Mouse (Mus musculus) myocyte (in vitro differentiated cells): ENCODE measurements around the gene Llgl1. TPM values are rescaled to one million over a fixed set of nuclear protein-coding genes. Genes with fewer than 3 reads are reported as not detected.

Experiments used
- H3K27me3 ChIP-seq: one replicate; pipeline ENCODE4 v1.6.1; 2011; ENCODE audit not compliant: control insufficient read depth, insufficient read depth, insufficient read length
- H3K36me3 ChIP-seq: one replicate; pipeline ENCODE4 v1.6.1; 2011; ENCODE audit not compliant: control insufficient read depth, insufficient read depth
- H3K4me2 ChIP-seq: one replicate; pipeline ENCODE4 v1.6.1; 2011; ENCODE audit warnings: low read depth, control low read depth
- H3K4me3 ChIP-seq: one replicate; pipeline ENCODE4 v1.5.1; 2011; ENCODE audit warnings: mild to moderate bottlenecking, control low read depth, moderate library complexity
- H3K79me2 ChIP-seq: one replicate; pipeline ENCODE4 v1.6.1; 2011; ENCODE audit not compliant: control insufficient read depth, insufficient read depth
- H3ac ChIP-seq: one replicate; pipeline ENCODE4 v1.6.1; 2011; ENCODE audit not compliant: control insufficient read depth, insufficient read length
- CEBPB ChIP-seq: IDR thresholded peaks from 2 replicates; pipeline ENCODE4 v1.6.1; 2011; ENCODE audit warnings: mild to moderate bottlenecking, moderate library complexity; ENCODE audit not compliant: poor library complexity, insufficient read depth, severe bottlenecking
- E2F4 ChIP-seq: IDR thresholded peaks from one replicate; pipeline ENCODE4 v1.6.1; 2011; ENCODE audit warnings: mild to moderate bottlenecking, control low read depth, moderate library complexity; ENCODE audit not compliant: insufficient read depth
- MAX ChIP-seq: IDR thresholded peaks from one replicate; pipeline ENCODE4 v1.6.1; 2011; ENCODE audit warnings: low read depth, mild to moderate bottlenecking, control low read depth
- MYOD1 ChIP-seq, 3 experiments: IDR thresholded peaks; one replicate each; pipeline ENCODE4 v1.6.1; 2011; ENCODE audit warnings: control low read depth in 2 of 3, low read depth in 2 of 3, mild to moderate bottlenecking in 2 of 3, moderate library complexity in 1 of 3; ENCODE audit not compliant: insufficient read length in 2 of 3, control insufficient read depth in 1 of 3
- MYOG ChIP-seq, 3 experiments: IDR thresholded peaks; one replicate each; pipeline ENCODE4 v1.6.1; 2011; ENCODE audit warnings: control low read depth in 2 of 3, low read depth in 2 of 3, mild to moderate bottlenecking in 2 of 3; ENCODE audit not compliant: insufficient read length in 2 of 3, control insufficient read depth in 1 of 3, insufficient read depth in 1 of 3
- POLR2A ChIP-seq: IDR thresholded peaks from one replicate; pipeline ENCODE4 v1.6.1; 2011; ENCODE audit warnings: low read depth, mild to moderate bottlenecking, control low read depth, moderate library complexity; ENCODE audit not compliant: insufficient read length
- POLR2AphosphoS2 ChIP-seq: IDR thresholded peaks from one replicate; pipeline ENCODE4 v1.6.1; 2011; ENCODE audit warnings: low read depth, control low read depth; ENCODE audit not compliant: insufficient read length
- REST ChIP-seq: IDR thresholded peaks from one replicate; pipeline ENCODE4 v1.6.1; 2011; ENCODE audit warnings: mild to moderate bottlenecking, control low read depth, moderate library complexity; ENCODE audit not compliant: insufficient read depth, insufficient read length
- SRF ChIP-seq: IDR thresholded peaks from one replicate; pipeline ENCODE4 v1.6.1; 2011; ENCODE audit warnings: low read depth; ENCODE audit not compliant: control insufficient read depth, insufficient read length
- TCF12 ChIP-seq: IDR thresholded peaks from one replicate; pipeline ENCODE4 v1.6.1; 2011; ENCODE audit warnings: mild to moderate bottlenecking, control low read depth; ENCODE audit not compliant: poor library complexity, insufficient read depth, severe bottlenecking
- TCF3 ChIP-seq: IDR thresholded peaks from one replicate; pipeline ENCODE4 v1.6.1; 2011; ENCODE audit warnings: low read depth, control low read depth; ENCODE audit not compliant: insufficient read length
- USF1 ChIP-seq: IDR thresholded peaks from one replicate; pipeline ENCODE4 v1.6.1; 2011; ENCODE audit warnings: low read depth, mild to moderate bottlenecking, control low read depth, moderate library complexity
- polyA plus RNA-seq: library from polyadenylated mRNA; unstranded; fragments of >200 nt; fragmentation: generic; extraction: Trizol; gene quantifications from one replicate; pipeline ENCODE4 v1.2.1, GENCODE M21; 2012; ENCODE audit warnings: missing spikeins

Gene Llgl1
- 33.4 TPM for polyA plus RNA-seq

GRCm38 (mm10) chr11:60699524-60700075 is at the start of gene Llgl1:
Llgl1 (plus strand) TSS chr11:60699723.
- peaks cover 44% of the 10 kb centered on the region for H3K79me2 ChIP-seq
- H3K4me3 ChIP-seq = peak within 1 kb of the TSS; percentile 55
- peak within 1 kb of the TSS; percentile 55 for H3ac ChIP-seq
- peaks cover 4% of the 10 kb centered on the region for H3K27me3 ChIP-seq
- H3K4me2 ChIP-seq = peak within 1 kb of the TSS; percentile 95
- H3K36me3 ChIP-seq = no peaks in the 10 kb centered on the region
- TF ChIP-seq POLR2A (peak; percentile 67), POLR2AphosphoS2 (peak; percentile 39), MAX (no peak)

GRCm38 (mm10) chr11:60696165-60696564 is 3.4 kb upstream of the Llgl1 start:
- H3ac ChIP-seq = no peak overlapping the region
- peaks cover 5% of the 10 kb centered on the region for H3K27me3 ChIP-seq
- peaks cover 11% of the 10 kb centered on the region for H3K79me2 ChIP-seq
- TF ChIP-seq POLR2AphosphoS2 (no peak), MYOD1 (IDR thresholded peaks at IDR 0.05; ENCODE audit: control insufficient read depth in 1 of 3, insufficient read length in 2 of 3, low read depth in 2 of 3) (no peak), CEBPB (no peak), TCF12 (no peak), SRF (no peak), USF1 (no peak), MYOG (IDR thresholded peaks at IDR 0.05; ENCODE audit: control insufficient read depth in 1 of 3, insufficient read depth in 1 of 3, insufficient read length in 2 of 3, low read depth in 2 of 3) (no peak), MAX (no peak), REST (no peak), TCF3 (no peak), POLR2A (no peak), E2F4 (no peak)
- H3K4me3 ChIP-seq = no peak overlapping the region
- H3K4me2 ChIP-seq = no peak overlapping the region
- H3K36me3 ChIP-seq = no peaks in the 10 kb centered on the region

GRCm38 (mm10) chr11:60697561-60697960 is 2.0 kb upstream of the Llgl1 start:
- H3K4me2 ChIP-seq = no peak overlapping the region
- H3ac ChIP-seq = no peak overlapping the region
- peaks cover 5% of the 10 kb centered on the region for H3K27me3 ChIP-seq
- H3K36me3 ChIP-seq = no peaks in the 10 kb centered on the region
- H3K79me2 ChIP-seq = peaks cover 25% of the 10 kb centered on the region
- H3K4me3 ChIP-seq = no peak overlapping the region
- TF ChIP-seq MYOG (IDR thresholded peaks at IDR 0.05; ENCODE audit: control insufficient read depth in 1 of 3, insufficient read depth in 1 of 3, insufficient read length in 2 of 3, low read depth in 2 of 3) = no peak
- no peak for TF ChIP-seq TCF12
- no peak for TF ChIP-seq POLR2AphosphoS2
- TF ChIP-seq TCF3 = no peak

- TF ChIP-seq TCF3 (no peak), SRF (no peak), E2F4 (no peak), POLR2AphosphoS2 (peak; percentile 52), POLR2A (peak; percentile 56)
- peak overlapping the region; percentile 95 for H3K4me2 ChIP-seq
Measured at GRCm38 (mm10) chr11:60698806-60699523, 558 bp upstream of the Llgl1 start.

GRCm38 (mm10) chr11:60700320-60701185 is 1.0 kb downstream of the Llgl1 start:
- peaks cover 49% of the 10 kb centered on the region for H3K79me2 ChIP-seq
- TF ChIP-seq TCF3 = no peak
- no peak for TF ChIP-seq MAX
- no peak for TF ChIP-seq REST
- H3K36me3 ChIP-seq = no peaks in the 10 kb centered on the region
- peak overlapping the region; percentile 55 for H3ac ChIP-seq
- H3K4me2 ChIP-seq = peak overlapping the region; percentile 74
- H3K27me3 ChIP-seq = no peaks in the 10 kb centered on the region
- H3K4me3 ChIP-seq = peak overlapping the region; percentile 55

More at GRCm38 (mm10) chr11:60698806-60699523, 558 bp upstream of the Llgl1 start:
- Histone ChIP-seq H3ac (peak overlapping the region; percentile 55), H3K79me2 (peaks cover 39% of the 10 kb centered on the region), H3K36me3 (no peaks in the 10 kb centered on the region), H3K27me3 (peaks cover 5% of the 10 kb centered on the region), H3K4me3 (peak overlapping the region; percentile 55)
